Mouse (Mus musculus): ENCODE results near the gene Omt2b. TPM values are rescaled to one million over a fixed set of nuclear protein-coding genes. Genes with fewer than 3 reads are reported as not detected.
"Not testable (repeated sequence)": the region's sequence is repeated elsewhere in the genome, so short reads cannot be mapped to it uniquely, and the experiment has no call there.

Gene Omt2b
- not detected for total RNA-seq (2021)

DNA sequence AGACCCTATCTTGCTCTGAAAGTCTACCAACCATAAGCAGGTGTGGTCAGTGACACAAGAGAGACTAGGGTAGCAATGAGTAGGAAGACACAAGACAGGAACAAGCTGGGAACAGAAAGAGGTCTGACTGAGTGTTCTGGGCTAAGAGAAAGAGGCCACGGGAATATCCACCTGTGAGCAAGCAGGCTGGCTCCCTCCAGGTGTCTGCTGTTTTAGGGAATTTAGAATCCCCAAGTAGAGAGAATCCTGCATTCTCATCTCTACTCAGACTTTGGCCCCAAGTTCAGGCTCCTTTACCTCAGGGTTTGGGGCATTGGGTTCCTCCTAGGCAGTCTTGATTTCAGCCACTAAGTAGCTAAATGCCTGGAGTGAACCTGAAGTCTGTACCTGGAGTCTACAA is at the start of gene Omt2b:
Gene Omt2b (plus strand): TSS at position 301 of the 400 bp plus-strand sequence.
- DNase-seq, result not testable (repeated sequence)

DNA sequence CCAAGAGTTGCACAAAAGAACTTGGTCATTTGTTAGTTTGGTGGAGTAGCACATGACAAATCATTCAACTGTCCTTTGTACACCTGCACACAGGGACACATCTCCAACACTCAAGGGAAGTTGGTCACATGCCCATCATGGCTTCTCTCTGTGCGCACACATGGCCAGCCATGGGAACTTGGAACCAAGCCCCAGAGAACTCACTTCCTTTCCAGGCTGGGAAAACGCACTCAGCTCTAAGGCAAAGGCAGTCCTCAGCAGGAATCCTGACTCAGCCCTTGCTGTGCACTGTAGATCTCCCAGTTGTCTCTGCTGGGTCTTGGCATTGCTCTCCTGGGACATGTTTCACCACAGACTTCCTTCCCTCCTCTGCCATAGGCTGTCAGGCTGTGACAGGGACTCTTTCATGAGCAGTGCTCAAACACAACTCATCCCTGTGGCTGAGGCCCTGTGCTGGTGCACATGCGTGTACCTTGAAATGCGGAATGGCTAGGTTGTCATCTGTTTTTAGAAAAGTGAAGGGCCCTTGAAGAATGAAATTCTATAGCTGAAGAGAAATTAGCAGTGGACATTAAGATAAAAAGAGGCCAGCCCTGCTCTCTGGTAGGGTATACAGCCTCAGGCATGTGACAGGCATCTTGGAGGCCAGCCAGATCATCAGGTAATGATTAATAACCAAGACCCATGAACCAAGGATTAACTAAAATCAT is 45.2 kb upstream of the Omt2b start:
- not testable (repeated sequence) for DNase-seq

DNA sequence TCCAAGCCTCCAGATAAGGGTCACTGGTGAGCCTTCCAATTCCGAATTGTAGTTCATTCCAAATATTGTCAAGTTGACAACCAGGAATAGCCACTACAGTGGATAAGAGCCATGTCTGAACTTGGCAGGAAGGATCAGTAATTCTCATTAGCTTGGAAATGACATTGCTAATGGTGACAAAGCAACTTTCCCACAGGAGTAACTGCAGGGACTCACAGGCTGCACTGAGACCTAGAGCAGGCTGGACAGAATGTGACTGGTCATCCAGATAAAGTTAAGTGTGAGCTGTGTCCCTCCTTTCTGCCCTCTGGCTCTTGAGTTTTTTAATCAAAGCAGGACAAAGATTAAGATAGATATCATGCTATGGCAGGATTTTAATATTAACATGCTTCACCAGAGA is 38.3 kb upstream of the Omt2b start:
- not testable (repeated sequence) for DNase-seq

DNA sequence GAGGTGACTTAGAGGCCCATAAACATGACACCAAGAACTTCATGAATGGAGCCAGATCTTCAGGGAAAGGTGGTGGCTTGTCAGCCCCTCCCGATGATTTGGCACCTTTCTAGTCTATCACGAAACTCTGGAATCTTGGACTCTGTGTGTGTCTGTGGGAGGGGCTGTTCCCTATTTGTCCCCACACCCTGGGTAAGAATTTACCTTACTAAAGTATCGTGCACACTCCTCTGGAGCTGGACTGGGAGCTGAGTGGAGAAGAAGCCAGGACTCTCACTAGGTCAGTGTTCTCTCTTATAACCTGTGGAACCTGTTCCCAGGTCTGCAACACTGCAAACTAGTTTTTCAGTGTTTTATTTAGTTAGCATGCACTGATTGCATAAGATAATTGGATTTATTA is 37.7 kb upstream of the Omt2b start, which contains the start of gene Gm10639:
Gene Gm10639 (plus strand): TSS at position 201 of the 400 bp plus-strand sequence.
- DNase-seq, result not testable (repeated sequence)

DNA sequence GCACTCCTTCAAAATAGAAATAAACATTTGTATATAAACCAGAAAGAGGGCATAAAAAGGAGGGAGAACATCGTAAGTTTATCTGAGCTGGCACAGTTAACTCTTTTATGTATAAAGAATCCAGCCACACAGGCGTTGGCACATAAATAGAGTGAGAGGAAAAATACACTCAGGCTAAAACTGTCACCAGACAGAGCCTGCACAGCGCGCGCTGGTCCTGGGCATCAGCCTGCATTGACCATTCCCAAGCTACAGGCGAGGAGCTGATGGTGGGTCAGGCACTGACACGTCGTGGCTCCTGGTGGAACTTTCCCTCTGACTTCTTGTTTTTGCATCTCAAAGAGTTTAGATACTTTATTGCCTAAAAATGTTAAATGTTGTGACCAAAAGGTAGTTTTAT is 34.9 kb upstream of the Omt2b start:
- DNase-seq, result not testable (repeated sequence)

DNA sequence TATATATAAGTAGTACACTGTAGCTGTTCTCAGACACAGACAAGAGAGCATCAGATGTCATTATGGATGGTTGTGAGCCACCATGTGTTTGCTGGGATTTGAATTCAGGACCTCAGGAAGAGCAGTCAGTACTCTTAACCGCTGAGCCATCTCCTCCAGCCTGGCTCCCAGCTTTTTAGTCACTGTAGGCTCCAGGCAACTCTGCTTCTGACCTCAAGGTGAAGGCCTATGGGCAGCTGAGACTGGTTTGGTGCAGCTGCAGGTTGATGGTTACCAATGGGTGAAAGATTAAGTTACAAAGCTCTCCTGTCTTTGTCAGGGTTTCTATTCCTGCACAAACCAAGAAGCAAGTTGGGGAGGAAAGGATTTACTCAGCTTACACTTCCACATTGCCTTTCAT is 33.7 kb upstream of the Omt2b start:
- DNase-seq, result not testable (repeated sequence)

DNA sequence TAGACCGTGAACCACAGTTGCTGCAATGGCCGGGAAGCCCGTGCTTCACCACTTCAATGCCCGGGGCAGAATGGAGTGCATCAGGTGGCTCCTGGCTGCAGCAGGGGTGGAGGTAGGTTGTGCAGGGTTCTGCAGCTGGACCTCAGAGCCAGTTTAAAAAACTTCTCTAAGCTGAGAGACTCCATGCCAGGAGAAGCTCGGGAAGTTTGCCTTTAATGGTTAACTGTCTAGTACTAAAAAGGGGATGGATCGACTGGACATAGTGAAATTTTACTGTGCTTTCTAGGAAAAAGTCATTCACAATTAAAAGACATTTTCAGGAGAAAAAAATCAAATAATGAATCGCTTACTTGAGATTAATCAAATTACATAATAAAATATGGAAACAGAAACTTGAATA is 32.6 kb upstream of the Omt2b start:
- DNase-seq, result not testable (repeated sequence)

DNA sequence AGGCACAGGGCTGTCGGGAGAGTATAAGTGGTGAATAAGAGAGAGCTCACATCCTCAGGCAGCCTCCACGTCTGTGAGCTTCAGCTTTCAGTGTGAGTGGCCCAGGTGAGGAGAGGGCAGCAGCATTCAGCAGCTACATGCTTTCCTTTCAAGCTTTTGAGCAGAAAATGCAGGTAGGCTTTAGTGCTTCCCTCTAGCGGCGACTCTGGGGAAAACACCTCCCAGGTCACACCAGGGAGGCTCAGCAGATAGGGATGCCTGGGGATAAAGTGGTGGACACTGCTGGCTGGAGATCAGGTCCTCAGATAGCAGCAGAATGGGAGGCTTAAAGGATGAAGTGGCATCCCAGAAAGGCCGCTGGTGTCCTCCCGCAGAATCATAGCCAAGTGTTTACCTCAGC is 31.3 kb upstream of the Omt2b start:
- peak in 1 of 2 experiments; percentile 13 for DNase-seq

DNA sequence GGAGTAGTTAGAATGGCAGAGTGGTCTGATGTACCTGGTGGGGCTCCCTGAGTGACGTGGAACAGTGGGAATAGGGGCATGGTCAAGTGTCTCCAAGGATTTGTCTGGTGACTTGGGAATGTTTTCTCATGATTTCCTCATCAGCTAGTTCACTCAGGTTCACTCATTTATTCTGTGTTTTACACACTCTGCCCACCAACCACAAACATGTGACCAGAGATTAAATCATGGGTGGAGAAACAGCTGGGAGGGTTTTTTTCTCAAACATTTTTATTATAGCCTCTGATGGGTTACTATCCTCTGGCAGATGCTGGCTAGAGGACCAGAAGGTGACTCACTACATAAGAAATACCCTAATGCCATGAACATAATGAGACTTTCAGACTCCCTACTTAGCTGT is 29.2 kb upstream of the Omt2b start:
- DNase-seq, result no peak

DNA sequence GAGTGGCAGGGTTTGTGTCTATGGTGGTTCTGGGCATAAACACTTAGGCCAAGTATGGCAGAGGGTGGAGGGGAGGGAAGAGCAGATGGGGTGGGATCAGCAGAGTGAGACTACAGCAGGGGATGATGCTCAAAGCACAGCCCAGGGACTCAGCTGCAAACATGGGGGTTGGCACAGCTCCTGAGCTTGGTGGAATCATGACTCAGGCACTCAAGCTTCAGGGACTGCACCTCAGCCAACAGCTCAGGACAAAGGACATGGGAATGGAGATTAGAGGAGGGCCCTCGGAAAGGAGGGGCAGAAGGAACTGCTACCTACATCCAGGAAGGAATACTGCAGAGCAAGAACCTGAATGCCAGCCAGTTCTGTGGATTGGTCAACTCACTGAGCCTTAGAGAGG is 28.2 kb upstream of the Omt2b start:
- not testable (repeated sequence) for DNase-seq

DNA sequence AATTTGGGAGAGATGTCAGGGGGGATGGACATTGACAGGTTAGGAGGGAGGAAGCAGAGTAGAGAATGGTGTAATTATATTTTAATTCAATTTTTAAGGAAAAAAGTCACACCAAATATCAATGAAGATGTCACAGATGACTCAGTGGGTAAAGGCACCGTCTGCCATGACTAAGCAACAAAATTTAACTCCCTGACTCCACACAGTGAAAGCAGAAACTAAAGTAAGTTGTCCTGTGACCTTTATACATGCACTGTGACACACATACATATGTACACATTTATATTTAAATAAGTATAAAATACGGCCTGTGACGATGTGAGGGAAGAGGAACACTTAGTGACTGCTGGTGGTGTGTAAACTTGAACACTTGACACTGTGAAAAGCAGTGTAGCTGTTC is 19.3 kb upstream of the Omt2b start:
- not testable (repeated sequence) for DNase-seq

DNA sequence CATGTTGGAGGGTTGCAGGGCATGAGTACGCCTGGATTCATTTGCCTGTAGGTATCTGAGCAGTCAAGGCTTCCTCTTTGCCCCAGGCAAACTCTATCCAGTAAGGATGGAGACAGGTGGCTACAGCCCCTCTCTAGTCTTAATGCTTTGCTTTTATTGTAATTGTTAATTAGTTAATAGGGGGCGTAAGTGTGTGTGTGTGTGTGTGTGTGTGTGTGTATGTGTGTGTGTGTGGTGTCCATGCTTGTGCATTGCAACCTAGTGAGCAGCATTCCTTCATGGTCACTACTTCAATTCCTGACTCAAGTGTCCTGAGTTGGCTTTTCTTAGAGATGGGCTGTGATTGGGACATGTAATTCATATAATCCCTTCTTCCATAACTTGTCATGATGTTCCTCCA is 12.7 kb upstream of the Omt2b start, which contains the start of gene Omt2a:
Gene Omt2a (minus strand): TSS at position 101 of the 400 bp plus-strand sequence.
- no peak for DNase-seq

DNA sequence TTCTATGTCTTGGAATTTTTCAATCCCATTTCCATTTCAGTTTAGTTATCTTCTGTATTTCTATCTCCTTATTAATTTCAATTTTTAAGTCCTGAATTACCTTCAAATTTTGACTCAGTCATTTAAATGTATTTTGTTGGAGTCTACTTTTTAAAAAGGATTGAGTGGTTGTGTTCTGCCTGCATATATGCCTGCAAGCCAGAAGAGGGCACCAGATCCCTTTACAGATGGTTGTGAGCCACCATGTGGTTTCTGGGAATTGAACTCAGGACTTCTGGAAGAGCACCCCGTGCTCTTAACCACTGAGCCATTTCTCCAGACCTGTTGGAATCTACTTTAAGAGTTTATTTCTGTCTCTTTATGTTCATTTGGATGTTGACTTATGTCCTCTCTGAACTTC is 7.9 kb upstream of the Omt2b start:
- no peak for DNase-seq

DNA sequence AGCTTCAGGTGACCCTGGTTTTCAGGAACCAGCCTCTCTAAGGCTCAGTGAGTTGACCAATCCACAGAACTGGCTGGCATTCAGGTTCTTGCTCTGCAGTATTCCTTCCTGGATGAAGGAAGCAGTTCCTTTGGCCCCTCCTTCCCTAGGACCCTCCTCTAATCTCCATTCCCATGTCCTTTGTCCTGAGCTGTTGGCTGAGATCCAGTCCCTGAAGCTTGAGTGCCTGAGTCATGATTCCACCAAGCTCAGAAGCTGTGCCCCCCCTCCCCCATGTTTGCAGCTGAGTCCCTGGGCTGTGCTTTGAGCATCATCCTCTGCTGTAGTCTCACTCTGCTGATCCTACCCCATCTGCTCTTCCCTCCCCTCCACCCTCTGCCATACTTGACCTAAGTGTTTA is 9.7 kb downstream of the Omt2b start:
- DNase-seq, result not testable (repeated sequence)

DNA sequence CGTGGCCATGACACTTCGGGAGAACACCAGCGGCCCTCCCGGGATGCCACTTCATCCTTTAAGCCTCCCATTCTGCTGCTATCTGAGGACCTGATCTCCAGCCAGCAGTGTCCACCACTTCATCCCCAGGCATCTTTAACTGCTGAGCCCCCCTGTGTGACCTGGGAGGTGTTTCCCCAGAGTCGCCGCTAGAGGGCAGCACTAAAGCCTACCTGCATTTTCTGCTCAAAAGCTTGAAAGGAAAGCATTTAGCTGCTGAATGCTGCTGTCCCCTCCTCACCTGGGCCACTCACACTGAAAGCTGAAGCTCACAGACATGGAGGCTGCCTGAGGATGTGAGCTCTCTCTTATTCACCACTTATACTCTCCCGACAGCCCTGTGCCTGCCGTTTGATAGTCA is 12.9 kb downstream of the Omt2b start:
- peak; percentile 7 to 19 for DNase-seq

DNA sequence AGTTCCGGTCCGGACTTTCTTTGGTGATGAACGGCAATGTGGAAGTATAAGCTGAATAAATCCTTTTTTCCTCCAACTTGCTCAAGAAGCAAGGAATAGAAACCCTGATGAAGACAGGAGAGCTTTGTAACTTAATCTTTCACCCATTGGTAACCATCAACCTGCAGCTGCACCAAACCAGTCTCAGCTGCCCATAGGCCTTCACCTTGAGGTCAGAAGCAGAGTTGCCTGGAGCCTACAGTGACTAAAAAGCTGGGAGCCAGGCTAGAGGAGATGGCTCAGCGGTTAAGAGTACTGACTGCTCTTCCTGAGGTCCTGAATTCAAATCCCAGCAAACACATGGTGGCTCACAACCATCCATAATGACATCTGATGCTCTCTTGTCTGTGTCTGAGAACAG is 15.1 kb downstream of the Omt2b start:
- DNase-seq, result not testable (repeated sequence)

DNA sequence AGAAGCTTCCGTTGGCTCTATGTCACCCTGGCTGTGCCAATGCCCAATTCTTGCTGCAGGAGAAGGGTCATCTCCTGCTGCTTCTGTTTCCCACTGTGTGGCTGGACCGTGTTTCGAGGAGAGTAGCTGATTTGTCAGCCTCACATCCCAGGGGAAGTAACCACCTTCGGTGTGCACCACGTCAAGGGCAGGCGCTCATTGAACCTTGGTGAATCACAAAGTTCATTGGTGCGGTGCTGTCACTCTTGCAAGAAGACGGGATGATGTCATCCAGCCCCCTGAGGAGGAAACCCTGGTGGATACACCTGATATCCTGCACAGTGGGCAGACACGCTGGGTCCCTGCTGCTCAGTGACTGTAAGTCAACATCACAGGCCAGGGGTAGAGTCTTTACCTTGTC is 15.7 kb downstream of the Omt2b start:
- DNase-seq, result not testable (repeated sequence)

DNA sequence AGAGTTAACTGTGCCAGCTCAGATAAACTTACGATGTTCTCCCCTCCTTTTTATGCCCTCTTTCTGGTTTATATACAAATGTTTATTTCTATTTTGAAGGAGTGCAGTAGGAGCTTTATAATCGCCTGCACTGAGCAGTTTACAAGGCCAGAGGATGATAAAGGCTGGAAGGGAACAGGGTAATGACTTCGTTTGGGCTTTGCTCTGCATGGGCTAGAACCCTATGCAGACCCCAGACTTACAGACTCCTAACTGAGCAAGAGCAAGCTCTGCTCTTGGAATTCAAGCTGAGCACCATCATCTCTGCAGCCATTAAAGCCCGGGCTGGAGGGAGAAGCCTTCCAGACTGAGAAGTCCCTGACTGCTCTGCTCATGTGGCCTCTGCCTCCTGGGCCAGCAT is 17.8 kb downstream of the Omt2b start:
- DNase-seq, result not testable (repeated sequence)

DNA sequence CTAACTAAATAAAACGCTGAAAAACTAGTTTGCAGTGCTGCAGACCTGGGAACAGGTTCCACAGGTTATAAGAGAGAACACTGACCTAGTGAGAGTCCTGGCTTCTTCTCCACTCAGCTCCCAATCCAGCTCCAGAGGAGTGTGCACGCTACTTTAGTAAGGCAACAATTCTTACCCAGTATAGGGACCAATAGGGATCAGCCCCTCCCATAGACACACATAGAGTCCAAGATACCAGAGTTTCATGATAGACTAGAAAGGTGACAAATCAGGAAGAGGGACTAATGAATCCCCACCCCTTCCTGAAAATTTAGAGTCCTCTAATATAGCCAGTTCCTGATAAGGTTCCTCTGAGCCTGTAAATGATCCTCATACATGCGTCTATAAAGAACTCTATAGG is 19.6 kb downstream of the Omt2b start:
- DNase-seq, result no peak

DNA sequence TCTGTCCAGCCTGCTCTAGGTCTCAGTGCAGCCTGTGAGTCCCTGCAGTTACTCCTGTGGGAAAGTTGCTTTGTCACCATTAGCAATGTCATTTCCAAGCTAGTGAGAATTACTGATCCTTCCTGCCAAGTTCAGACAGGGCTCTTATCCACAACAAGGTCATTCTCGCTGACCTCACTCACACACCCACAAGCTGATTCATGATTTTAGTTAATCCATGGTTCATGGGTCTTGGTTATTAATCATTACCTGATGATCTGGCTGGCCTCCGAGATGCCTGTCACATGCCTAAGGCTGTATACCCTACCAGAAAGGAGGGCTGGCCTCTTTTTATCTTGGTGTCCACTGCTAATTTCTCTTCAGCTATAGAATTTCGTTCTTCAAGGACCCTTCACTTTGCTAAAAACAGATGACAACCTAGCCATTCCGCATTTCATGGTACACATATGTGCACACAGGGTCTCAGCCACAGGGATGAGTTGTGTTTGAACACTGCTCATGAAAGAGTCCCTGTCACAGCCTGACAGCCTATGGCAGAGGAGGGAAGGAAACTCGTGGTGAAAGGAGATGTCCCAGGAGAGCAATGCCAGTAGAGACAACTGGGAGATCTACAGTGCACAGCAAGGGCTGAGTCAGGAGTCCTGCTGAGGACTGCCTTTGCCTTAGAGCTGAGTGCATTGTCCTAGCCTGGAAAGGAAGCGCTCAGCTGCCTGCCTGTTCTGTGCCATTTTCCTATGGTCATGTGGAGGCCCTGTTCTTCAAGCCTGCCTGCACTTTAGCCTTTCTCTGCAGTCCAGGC is 21.0 kb downstream of the Omt2b start:
- DNase-seq, result not testable (repeated sequence)

DNA sequence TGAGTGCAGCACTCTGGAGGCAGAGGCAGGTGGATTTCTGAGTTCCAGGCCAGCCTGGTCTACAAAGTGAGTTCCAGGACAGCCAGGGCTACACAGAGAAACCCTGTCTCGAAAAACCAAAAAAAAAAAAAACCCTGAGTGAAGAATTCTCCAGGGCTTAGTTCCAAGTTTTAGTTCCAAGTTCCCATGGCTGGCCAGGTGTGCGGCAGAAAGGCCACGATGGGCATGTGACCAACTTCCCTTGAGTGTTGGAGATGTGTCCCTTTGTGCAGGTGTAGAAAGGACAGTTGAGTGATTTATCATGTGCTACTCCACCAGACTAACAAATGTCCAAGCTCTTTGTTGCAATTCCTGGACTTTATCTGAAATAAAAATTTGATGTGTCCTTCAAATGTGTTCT is 21.8 kb downstream of the Omt2b start:
- not testable (repeated sequence) for DNase-seq

DNA sequence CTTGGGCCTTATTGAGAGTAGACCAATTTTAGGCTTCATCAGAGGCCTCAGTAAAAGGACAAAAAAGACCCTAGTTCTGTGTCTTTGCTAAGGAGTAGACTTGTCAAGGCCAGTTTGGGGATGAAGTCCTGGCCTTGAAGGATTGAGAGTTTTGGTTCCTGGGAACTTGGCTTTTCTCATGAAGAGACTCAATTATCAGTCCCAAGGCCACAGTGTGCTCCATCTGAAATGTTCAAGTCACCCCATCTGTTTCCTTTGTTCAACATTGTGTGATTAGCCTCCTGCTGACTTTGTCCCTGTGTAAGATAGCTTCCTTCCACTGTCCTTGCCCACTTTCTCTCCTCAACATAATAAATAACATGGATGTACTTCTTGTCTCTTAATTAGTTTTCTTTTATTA is 22.6 kb downstream of the Omt2b start:
- DNase-seq, result not testable (repeated sequence)

DNA sequence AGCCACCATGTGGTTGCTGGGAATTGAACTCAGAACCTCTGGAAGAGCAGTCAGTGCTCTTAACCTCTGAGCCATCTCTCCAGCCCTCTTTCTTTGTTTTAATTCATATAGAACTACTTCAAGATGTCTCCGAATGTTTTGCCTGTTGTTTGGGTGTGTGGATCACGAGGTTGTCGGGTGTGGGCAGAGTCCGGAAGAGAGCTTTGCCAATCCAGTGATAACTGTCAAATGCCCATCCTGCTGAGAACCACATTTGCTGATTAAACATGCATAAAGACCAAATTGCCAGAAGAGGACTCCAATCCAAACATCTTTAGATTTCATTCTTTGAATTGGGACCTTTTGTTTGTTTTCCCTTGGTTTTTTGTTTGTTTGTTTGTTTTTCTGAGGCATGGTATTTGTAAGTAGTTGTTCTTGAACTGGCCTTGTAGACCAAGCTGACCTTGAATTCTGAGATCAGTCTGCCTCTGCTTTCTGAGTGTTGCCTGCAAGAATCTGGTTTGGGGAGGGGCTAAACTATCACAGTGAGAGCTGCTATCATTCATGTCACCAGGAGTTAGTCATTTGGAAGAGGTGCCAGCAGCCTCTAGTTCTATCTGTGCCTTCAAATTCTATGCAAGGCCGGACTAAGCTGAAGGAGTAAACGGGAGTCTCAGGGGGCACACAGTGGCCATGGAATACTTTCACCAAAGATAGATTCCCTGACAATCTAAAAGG is 24.3 kb downstream of the Omt2b start:
- DNase-seq, result no peak
